Mouse (Mus musculus) heart, adult 9 months (tissue): Measurements from ENCODE around the gene Mast4.
"Not testable (repeated sequence)": the region's sequence is repeated elsewhere in the genome, so short reads cannot be mapped to it uniquely, and the experiment has no call there.

Source experiments
- DNase-seq, 2 experiments: peaks; one replicate each; pipeline ENCODE4 v3.0.0; 2022; ENCODE audit warnings: low spot score in 2 of 2

Gene Mast4

DNA sequence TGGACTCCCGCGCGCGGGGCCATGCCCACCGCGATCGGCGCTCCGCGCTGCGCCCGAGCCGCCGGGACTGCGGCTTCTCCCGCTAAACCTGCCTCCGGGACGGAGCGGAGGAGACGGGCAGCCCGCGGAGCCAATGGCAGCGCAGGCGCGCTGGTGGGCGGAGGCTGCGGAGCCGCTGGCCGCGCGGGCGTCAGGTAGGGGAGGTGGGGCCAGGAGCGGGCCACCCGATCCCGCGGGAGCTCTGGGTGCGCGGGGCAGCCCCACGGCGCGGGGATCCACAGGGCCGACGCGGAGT lies at the start of gene Mast4:
TSS of gene Mast4 (minus strand) at position 106 of the 295 bp plus-strand sequence.
- DNase-seq, result peak; percentile 86

DNA sequence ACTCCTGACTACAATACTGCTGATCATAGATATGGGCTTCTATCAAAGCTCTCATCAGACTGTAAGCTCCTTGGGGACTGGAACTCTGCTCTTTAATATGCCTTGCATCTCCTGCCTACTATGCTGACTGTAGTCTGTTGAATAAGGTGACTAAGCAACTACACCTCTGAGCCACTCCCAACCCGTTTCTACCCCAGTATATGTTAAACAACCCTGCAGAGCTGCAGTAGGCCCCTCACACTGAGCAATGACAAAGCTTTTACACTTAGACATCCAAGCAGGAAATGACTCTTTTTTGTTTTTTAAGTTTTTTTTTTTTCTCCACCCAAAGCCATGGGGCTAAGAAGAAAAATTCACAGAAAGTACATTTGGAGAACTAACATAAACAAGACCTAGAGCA lies 40.2 kb upstream of the Mast4 start:
- no peak for DNase-seq

DNA sequence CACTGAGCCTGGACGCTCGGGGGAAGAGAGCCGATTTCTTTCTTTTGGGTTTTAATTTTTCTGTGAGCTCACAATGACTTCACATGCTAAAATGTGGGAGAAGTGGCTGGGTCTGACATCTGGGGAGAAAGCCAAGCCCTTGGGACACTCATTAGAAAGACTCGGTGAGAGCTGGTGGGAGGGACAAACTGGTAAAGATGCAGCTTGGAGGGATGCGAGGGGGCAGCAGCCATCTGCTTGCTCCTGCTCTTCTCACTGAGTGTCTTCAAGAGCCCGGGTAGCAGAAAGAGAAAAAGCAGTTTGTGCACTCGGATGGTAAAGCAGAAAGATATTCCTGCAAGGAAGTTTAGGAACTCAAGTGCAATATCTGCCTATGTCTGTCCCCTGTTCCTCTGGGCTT lies 34.9 kb upstream of the Mast4 start:
- no peak for DNase-seq

DNA sequence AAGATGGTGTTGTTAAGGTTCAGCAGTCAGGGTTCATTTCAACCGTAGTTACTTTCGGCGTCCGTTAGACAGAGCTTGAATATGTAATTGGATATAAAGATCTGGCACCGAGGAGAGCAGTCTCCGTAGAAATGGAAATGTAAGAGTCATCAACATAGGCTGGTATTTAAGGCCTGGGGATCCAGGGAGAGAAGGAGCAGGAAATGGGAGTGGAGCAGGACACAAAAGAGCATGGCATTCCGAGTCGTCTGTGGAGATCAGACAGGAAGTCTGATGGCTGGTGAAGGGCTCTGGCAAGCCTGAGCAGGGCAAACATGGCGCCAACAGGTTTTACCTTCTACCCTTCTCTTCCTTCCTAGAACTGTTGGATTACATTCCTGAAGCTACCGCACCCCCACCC lies 28.9 kb upstream of the Mast4 start:
- no peak for DNase-seq

DNA sequence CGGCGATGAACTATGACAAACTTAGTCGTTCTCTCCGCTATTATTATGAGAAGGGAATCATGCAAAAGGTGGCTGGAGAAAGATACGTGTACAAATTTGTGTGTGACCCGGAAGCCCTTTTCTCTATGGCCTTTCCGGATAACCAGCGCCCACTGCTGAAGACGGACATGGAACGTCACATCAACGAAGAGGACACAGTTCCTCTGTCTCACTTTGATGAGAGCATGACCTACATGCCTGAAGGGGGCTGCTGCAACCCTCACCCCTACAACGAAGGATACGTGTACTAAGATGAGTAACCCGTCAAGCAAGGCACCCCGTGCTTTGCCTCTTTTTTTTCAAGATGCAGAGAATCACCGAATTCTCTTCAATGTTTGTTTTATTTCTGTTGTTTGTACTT lies 23.1 kb upstream of the Mast4 start:
- DNase-seq, result not testable (repeated sequence)

DNA sequence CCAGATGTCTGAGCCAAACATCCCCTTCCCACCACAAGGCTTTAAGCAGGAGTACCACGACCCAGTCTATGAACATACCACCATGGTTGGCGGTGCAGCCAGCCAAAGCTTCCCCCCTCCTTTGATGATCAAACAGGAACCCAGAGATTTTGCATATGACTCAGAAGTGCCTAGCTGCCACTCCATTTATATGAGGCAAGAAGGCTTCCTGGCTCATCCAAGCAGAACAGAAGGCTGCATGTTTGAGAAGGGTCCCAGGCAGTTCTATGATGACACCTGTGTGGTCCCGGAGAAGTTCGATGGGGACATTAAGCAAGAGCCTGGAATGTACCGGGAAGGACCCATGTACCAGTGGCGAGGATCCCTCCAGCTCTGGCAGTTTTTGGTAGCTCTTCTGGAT lies 22.6 kb upstream of the Mast4 start:
- DNase-seq, result not testable (repeated sequence)

DNA sequence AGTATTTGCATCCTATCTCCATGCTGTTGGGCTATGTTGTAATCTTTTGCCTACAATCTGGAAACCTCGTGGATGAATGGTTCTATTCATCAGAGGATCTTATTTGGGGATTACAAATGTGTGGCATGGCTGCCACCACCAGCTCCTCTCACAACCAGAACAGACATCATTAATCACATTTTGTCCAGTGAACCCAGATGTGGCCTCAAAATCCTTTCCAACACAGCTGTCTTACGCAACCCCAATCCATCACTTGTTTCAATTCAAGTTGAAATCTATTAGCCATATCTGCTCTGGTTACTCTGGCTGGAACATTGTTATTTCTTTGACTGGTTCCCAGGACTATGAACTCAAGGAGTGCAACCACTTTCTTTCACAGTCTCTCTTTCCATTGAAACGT lies 20.4 kb upstream of the Mast4 start:
- peak; percentile 61 to 67 for DNase-seq

DNA sequence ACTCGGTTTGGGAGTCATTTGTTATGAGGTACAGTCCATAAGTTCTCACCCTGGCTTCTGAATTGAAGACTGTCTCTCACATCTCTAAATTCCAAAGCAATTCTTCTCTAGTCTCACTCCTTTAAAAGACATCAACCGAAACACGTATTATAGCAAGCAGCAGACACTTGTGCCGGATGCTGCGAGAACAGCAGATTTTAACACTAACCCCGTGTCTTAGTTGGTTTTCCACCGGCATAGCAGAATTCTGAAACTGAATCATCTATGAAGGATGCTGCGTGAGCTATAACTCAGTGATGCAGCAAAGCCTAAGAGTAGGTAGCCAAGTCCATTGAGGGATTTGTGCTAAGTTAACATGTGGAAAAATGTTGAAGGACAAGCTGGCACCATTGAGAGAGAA lies 10.5 kb upstream of the Mast4 start:
- DNase-seq, result no peak

DNA sequence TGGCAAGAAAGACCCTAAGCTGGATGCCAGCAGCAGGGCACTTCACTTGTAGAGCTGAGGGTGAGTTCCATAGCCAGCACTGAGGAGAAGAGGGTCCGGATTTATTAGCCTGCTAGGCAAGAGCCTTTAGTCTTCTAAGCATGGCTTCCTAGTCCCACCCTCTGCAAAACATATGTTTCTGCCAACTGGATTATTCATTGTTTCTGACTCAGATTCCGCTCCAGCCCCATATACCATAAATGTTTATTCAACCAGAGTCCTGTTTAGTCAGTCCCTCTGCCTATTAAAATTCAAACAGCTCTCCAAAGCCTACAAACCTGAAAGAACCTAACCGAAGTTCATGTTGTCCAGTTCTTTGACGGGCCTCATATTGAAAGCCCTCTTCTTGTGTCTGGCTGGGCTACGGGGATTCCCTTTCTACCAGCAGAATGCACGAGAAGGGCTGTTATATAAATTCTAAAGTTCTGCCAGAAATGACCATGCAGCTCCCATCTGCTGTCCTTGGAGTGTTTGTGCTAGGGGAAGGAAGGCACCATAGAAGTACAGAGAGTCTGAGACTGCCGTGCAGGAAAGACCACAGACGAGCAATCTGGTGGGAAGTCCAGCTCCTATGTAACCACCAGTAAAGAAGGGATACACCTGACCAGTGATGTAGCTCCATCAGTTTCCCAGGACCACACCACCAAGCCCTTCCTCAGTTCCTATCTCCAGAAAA lies 9.9 kb upstream of the Mast4 start:
- DNase-seq, result no peak

DNA sequence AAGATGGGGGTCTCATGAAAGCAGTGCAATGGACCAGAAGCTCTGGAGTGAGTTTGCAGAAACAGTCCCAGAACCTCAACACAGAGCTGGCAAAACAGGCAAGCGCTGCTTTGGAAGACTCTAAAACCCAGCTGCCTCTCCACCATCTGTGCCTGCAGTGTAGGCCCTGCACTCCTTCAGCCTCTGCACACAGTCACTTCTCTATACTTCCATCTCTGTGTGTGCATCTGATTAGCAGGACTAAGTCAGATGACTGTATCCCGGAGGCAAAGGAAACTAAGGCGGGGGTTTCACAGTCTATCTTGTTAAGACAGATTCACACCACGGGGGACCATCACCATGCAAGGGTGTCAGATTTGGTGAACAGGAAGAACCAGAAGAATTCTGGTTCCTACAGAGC lies 6.7 kb upstream of the Mast4 start:
- no peak for DNase-seq

DNA sequence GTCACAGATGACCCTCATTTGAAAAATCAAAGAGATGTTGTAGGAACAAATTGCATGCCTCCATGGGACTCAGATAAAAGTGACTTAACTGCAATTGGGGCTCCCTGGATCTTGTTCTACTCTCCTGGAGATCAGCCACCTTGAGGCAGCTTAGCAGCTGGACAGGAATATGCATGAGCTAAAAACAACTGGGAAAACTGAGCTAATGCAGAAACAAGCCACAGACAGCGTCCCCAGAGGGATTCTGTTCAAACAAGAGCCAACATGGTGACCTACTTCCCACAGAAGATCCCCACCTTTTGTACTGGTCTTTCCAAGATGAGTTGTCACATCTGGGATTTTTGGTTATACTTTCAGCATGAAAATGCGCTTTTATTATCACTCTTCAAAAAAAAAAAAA lies 4.3 kb upstream of the Mast4 start:
- DNase-seq, result peak; percentile 85 to 88

DNA sequence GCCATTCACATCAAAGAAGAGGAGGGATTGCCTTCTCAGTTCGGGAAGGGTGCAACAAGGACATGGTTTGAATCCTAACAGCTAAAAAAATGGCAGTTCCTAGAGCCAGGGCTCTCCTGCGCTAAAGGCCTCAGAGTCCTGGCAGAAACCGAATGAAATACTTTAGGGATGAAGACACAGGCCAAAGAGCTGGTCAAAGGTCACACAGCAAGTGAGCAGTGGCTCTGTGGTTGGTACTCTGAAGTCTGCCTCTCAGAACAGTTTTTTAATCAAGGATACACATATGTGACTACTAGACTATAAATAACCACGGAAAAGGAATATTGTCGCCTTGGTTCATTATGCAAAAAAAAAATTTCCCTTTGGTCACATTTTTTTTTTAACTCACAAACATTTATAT lies 1.9 kb upstream of the Mast4 start:
- DNase-seq, result no peak

DNA sequence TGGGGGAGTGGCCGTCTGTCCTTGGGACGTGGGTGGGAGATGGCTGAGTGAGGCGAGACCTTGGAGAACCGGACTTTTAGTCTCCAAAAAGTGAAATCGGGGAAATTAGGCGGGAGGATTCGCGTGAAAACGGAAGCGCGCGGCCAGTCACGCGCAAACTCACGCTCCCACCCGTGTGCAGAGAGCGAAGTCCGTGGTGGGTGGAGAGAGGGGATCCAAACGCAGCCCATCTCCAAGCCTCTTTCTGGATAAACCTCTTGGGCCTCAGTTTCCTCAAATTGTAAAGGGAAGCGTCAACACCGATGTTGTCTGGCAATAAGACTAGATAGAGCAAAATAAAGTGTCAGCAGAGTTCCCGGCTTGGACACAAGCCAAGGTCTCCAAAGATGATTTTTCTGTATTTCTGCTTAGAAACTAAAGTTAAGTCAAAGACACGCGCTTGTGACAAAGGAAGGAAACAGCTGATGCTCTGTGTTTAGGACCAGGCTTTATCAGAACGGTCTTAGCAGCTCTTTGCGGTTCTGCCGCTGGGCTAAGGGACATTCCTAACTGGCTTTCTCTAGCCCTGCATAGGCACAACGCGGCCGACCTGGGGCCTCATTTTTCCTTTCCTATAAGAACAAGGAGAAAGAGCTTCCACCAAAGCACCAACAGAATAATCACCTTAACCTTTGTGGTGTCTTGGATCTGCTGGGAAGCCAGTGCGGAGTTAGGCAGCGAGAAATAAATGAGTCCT lies 594 bp upstream of the Mast4 start:
- DNase-seq, result no peak

DNA sequence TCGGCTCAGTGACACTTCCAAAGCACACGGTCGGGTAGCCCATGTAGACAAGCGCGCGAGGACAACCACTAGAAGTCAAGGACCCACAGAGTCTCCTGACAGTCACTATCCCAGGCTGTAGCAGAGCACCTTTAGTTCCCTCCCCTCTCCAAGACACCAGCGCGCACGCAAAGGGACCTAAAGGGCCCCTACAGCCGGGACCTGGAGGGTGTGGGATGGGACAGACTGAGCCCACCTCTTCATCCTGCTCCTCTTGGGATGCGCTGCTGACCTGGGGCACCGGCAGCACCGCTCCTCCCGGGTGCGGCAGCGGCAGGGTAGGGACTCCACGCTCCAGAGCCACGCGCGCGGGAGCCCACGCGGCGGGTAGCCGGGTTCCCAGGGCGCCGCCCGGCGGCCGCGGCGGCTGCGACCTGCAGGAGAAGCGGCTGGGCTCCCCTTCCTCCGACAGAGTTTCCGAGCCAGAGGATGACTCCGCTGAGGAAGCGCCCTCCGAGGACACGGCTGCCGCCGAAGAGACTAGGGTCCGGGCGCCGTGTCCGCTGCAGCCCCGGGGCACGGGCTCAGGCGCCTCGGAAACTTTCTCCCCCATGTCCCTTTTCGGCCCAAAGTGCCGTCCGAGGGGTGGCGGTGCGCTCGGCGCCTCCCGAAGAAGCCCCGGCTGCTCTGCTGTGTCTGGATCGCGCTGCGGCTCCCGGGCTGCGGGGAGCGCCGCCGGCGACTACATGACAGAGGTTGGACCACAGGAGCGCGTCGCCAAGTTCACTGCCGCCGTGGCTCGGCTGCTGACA lies 501 bp downstream of the Mast4 start:
- DNase-seq, result peak; percentile 44 to 46

DNA sequence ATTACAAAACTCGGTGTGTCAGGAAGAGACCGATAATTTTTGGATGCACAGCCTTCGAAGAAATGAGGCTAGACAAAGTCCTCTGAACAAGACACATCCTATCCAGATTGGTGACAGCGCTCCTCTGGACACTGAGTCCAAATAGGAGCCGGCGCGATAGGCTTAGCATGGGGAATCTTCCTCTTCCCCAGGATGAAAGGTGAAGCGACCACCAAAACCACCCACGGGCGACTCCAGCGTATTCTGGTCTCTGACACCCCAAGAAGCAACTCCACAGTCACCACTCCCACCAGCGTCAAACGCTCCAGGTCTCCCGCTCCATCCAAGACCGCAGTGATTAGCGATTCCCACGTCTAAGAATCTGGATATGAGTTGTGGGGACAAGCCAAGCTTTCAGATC lies 1.1 kb downstream of the Mast4 start:
- no peak for DNase-seq

DNA sequence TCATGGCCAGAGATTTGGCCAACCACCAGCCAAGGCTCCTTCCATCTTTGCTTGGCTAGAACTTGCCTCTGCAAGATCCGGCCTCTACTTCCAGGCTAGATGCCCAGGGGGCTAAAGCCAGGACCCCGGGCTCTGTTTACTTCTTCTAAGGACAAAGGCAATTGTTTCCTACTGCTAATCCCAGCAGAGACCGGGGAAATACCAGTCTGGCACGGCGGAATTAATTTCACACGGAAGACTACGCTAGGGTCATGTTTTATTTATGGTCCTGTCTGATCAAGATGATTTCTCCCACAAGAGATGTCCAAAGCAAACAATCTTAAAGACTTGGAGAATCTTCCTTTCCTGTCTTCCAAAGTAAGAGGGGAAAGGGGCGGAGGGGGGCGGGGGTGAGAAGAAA lies 1.6 kb downstream of the Mast4 start:
- no peak for DNase-seq

DNA sequence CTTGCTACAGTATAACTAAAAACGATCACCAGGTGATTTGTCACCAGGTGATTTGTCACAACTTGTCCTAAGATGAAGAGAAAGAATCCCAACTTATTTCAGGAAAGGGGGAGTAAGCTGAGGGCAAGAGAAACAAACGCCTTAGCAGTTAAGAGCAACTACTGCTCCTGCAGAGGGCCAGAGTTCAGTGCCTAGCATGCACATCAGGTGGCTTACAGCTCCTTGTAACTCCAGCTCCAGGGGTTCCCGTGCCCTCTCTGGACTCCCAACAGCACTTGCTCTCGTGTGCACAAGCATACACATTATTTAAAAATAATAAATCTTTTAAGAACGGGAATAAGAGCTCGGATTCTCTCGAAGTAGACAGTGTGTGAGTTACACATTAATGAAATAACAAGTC lies 3.2 kb downstream of the Mast4 start:
- DNase-seq, result no peak

DNA sequence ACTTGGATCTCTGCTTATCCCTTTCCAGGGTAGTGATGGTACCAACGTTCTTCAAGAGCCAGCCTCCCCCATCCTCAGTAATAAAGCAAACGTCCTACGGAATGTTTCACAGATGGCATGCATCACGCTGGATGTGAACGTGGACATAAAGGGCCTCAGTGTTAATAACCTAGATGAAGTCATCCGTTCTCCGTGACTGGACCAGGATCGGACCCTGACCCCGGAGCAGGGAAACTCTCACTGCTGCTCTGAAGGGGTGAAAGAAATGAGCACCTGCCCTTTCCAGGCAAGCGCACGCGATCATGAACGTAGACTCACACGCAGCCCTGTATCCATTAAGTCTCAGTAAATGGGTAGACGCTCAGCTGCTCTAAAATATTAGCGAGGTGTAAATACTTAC lies 6.0 kb downstream of the Mast4 start:
- DNase-seq, result no peak

DNA sequence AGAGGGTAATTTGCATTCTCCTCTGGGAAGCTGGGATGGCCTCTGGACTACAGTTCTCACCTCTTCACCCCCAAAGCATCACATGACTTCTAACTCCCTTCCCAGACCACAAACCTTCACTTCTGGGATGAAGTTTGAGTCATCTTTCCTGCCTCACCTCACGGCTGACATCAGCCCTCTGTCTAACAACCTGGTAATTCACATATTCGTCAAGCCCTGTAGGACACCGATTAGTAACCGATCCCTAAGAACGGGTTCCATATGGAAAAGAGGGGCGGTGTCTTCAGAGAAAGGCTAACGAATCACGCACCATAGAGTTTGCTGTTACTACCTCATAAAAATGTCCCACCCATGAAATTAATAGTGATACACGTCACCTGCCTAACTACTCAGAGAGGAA lies 6.5 kb downstream of the Mast4 start:
- DNase-seq, result no peak

DNA sequence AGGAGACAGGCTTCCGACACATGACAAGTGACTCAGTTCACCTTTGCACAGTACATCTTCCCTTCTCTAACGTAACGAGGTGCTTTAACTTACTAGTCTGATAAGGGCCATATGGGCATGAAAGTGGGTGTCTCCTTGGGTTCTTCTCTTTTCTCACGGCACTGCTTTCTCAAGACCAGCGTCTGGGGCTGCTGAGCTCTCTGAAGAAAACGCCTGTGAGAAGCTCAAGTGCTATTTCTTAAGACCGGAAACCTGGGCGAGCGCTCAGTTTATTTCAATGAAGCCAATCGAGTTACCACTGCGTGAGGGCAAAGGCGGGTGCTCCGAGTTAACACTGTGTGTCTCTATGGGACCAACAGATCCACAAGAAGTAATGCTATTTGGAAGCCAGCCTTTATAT lies 8.1 kb downstream of the Mast4 start:
- no peak for DNase-seq

DNA sequence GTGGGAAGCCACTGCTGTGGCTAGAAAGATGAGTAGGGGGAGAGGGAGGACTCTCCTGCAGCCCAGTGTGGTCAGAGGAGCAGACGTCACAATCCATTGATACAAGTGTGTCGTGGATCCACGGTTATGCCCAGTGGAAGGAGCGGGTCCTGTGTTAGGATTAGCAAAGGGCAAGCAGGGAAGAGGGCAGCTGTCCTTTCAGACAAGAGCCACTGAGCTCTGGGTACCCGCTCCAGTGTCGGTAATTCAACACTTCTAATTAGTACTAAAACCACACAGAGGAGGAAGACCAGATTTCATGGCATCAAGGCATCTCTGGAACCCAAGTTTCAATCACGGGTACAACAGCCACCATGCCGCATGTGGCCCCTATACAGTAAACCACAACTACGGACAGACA lies 14.4 kb downstream of the Mast4 start:
- no peak for DNase-seq

DNA sequence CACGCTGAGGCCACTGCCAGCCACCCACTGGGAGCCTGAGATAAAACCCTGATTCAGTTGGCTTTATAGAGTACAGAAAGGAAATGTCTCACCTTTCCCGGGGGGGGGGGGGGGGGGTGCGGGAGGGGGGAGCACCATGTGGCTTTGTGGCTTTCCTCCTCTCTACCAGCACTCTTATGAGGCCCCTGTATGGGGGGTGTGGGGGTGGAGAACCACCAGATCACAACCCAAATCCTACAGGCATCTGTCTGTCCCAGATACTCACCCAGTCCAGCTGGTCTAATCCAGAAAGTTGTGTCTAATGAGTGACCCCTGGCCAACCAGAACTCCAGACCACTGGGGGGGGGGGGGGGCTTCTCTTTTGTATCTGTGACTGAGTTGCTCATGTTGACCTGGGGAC lies 15.0 kb downstream of the Mast4 start:
- DNase-seq, result no peak

DNA sequence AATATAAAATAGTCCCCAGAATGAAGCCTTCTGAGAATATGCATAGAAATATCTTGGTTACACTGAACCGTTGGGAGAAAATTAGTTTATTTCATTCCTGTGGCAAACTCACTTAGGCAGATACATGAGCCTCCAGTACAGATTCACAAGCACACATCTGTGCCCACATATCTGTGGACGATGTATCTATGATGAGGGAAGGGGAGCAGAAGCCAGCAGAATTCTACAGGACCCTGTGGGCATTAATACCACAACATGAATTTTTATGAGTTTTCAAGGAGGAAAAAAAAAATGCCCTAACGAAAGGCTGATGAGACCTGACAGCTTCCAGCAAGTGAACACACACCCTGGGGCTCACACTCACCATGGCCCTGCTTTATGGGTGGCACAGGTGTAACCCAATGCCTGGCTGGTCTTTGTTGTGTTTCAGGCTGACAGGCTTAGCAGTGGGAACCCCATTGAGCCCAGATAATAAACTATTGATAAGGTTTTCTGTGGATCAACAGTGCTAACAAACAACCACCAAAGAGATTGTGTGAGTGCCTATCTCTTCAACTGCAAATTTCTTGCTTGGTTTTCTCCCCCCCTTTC lies 17.4 kb downstream of the Mast4 start:
- DNase-seq, result no peak
